Mouse (Mus musculus) layer of hippocampus, postnatal 25 days (tissue): ENCODE results near the gene Ddx39b. TPM values are rescaled to one million over a fixed set of nuclear protein-coding genes. Genes with fewer than 3 reads are reported as not detected.

ENCODE experiments used
- DNase-seq, 2 experiments: peaks; one replicate each; pipeline ENCODE4 v3.0.0; 2022; ENCODE audit warnings: mixed read lengths in 2 of 2, low spot score in 1 of 2; ENCODE audit errors: extremely low spot score in 1 of 2
- total RNA-seq, 2 experiments: library from RNA; stranded (reverse); gene quantifications; 2 replicates each; pipeline ENCODE4 v1.2.3; 2021

The Ddx39b gene
- total RNA-seq, 2 experiments from 2014 or later, result 213 to 229 TPM

GRCm38 (mm10) chr17:35242015-35242941 is 732 bp downstream of the Ddx39b start:
- DNase-seq, result peak in 1 of 2 experiments; percentile 45

GRCm38 (mm10) chr17:35243086-35243485 is 1.5 kb downstream of the Ddx39b start:
- no peak for DNase-seq

- no peak for DNase-seq
Measured at GRCm38 (mm10) chr17:35244999-35245398, 3.5 kb downstream of the Ddx39b start.

- no peak for DNase-seq
Measured at GRCm38 (mm10) chr17:35245731-35246623, 4.4 kb downstream of the Ddx39b start.

- no peak for DNase-seq
Measured at GRCm38 (mm10) chr17:35247144-35247543, 5.6 kb downstream of the Ddx39b start.

GRCm38 (mm10) chr17:35248986-35249385 is 7.4 kb downstream of the Ddx39b start:
- no peak for DNase-seq

- DNase-seq, result no peak
Measured at GRCm38 (mm10) chr17:35249451-35250197, 8.1 kb downstream of the Ddx39b start.

- DNase-seq, result no peak
Measured at GRCm38 (mm10) chr17:35250348-35251120, 9.0 kb downstream of the Ddx39b start.

GRCm38 (mm10) chr17:35251162-35251719 is 9.7 kb downstream of the Ddx39b start:
- no peak for DNase-seq

- no peak for DNase-seq
Measured at GRCm38 (mm10) chr17:35251981-35252380, 10.4 kb downstream of the Ddx39b start.

- DNase-seq, result no peak
Measured at GRCm38 (mm10) chr17:35252619-35253292, 11.2 kb downstream of the Ddx39b start.

GRCm38 (mm10) chr17:35253293-35254093 is 11.9 kb downstream of the Ddx39b start:
- no peak for DNase-seq

- DNase-seq, result peak in 1 of 2 experiments; percentile 55
Measured at GRCm38 (mm10) chr17:35254241-35255098, 12.9 kb downstream of the Ddx39b start.

GRCm38 (mm10) chr17:35255301-35255700 is 13.8 kb downstream of the Ddx39b start:
- DNase-seq, result no peak

- DNase-seq, result no peak
Measured at GRCm38 (mm10) chr17:35255704-35256103, 14.2 kb downstream of the Ddx39b start.

- no peak for DNase-seq
Measured at GRCm38 (mm10) chr17:35257378-35257777, 15.8 kb downstream of the Ddx39b start.
